Mouse (Mus musculus): Measurements from ENCODE around the gene Fth1.

DNA sequence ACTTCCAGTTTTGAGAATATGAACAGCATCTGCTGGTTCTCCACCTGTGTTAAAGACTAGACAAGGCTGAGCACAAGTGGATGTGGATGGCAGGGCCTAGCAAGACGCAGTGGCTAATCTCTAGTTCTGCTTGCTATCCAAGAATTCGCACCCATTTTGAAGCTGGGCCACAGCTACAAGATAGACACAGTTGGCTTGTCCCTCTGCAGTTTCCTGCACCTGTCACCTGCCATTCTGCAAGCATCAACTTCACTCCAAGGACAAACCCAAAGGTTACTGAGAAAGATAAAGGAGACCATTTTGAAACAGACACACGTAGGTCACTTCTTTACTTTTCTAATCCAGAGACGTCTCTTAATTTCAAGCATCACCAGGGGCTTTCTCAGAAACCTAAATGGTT lies 1.2 kb downstream of the Fth1 start:
- no peak for TF ChIP-seq CTCF (IDR thresholded peaks at IDR 0.05; ENCODE audit: low read depth)
- TF ChIP-seq EP300 (IDR thresholded peaks at IDR 0.05; ENCODE audit: low read depth), result no peak

Data from heart, postnatal 0 days (tissue).